Mouse (Mus musculus) spleen, embryonic (tissue): ENCODE measurements around the gene Wdr45.

Source experiments
- CTCF ChIA-PET: fragments of 350-600 bp; sonication (Branson Sonifier 250); formaldehyde crosslinking; loops from one replicate; lab custom pipeline; 2022; lab: Charles Lee

Wdr45 gene

DNA sequence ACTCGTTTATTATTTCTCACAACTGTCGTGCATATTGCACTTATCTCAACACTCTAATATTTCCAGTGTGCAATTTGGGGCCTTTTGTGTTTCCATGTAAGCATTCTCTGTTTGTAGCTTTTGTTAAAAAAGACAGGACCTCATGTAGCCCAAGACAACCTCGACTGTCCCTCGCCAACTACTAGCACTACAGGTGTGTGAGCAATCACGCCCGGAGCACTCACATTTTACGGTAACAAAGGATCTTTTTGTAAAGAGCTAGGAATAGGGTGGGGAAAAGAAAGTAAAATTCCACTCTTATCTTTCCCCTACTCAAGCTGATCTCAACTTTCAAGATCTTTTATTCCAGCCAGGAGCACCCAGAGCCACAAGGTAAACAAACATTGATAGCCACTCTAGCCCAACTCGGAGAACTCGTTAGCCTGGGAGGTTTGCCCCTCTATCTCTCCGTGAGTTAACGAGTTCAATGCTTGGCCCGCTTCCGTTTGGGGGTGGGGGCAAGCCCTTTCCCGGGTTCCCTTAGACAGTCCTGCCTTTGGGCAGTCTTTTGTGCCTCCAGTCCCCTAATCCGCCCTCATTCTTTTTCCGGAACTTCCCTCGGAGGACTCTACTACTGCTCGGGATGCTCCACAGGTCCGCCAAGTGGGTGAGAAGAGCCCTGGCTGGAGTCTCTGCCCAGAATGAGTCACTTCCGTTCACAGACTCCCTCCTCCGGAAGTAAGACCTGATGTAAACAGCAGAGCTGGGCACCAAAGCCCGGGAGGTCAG lies 7.6 kb downstream of the Wdr45 start, which contains the start of gene Gm45208:
Gene Gm45208, plus strand, starts transcription at position 732 of the 768 bp plus-strand sequence.
- CTCF ChIA-PET = no interaction called here

DNA sequence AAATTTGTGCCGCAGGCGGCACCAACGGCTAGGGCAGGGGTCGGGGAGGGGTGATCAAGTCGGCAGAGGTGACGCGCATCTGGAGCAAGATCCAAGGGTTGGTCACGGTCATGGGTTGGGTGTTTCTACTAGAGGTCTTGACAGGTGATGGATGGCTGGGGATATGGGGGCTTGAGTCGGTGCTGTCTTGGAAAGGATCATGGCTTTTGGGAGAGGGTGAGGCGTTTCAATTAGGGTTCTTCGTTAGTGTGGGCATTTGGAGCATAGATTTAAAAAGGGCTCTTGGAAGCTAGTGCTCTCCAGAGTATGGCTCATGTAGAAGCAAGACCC lies 8.1 kb downstream of the Wdr45 start:
- CTCF ChIA-PET = interaction anchor here (0.7 kb wide), 1 partner anchor 26 kb away, joined by 3 read pairs; no protein-coding TSS in a partner anchor

DNA sequence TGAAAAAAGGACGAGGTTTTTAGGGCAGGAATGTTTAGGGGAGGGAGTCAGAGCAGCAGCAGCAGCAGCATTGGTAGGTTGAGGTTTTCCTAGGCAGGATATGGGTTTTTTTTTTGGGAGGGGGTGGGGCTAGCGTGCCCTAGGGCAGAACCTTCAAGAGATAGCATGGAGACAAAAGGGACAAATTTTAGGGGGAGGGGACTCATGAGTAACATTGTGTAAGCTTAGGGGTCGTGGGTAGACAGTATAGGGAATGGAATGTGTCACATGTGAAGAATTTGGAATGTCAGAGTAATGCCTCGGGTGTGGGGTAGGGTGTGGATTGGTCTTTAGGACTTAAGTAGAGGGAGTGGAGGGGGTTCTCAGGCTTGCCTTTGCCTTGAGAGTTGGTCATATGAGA lies 8.6 kb downstream of the Wdr45 start:
- CTCF ChIA-PET = interaction anchor here (0.7 kb wide), 2 partner anchors 22 to 26 kb away, joined by 3 read pairs; no protein-coding TSS in a partner anchor

DNA sequence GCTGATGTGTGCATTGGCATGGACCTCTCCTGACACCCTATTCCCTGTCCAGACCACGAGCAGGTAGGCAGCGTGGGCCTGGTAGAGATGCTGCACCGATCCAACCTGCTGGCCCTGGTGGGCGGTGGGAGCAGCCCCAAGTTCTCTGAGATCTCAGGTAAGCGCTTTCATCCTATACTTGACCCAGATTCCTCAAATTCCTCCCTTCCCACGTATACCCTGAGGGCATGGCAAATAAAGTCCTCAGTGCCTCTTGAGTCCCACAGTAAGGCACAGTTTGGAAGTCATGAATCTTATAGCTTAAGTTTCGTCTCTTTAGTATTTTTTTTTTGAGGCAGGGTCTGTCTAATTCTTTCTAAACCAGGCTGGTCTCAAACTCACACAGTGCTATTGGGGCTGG lies 10.0 kb downstream of the Wdr45 start:
- CTCF ChIA-PET = no interaction called here

GRCm38 (mm10) chrX:7725841-7726240 lies 11.7 kb downstream of the Wdr45 start:
- CTCF ChIA-PET = no interaction called here

- CTCF ChIA-PET = no interaction called here
Observed at GRCm38 (mm10) chrX:7727176-7727575, 13.0 kb downstream of the Wdr45 start.

GRCm38 (mm10) chrX:7728215-7728921 lies 14.2 kb downstream of the Wdr45 start, which contains the start of gene Praf2:
Praf2 (plus strand) TSS chrX:7728439.
- CTCF ChIA-PET = no interaction called here

GRCm38 (mm10) chrX:7728922-7729265 lies 14.8 kb downstream of the Wdr45 start:
- CTCF ChIA-PET = no interaction called here

DNA sequence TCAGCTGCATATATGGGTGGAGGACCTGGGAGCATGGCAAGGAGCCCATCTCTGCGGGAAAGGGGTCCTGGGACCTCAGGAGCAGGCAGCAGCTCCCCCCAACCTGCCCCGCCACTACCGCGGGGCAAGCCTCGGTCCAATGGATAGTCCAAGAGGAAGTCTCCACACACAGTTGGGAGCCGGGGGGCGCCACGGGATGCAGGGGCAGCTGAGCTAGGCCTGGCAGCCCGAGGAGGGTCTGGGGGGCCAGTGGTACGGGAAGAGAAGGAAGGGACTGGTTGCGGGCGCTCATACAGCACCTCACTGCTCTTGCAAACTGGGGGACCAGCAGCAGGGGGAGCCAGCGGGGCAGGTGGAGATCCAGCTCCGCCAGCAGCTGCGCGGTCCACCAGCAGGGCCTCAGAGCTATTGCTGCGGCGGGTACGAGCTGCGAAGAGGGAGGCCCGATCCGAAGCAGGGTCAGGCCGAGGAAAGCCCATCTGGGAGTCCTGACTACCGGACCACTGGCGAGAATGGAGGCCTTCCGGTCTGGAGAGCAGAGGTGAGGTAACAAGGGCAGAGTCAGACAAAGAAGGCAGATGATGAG lies 19.5 kb downstream of the Wdr45 start:
- CTCF ChIA-PET = interaction anchor here (0.6 kb wide), 1 partner anchor 12 kb away, joined by 5 read pairs; no protein-coding TSS in a partner anchor

DNA sequence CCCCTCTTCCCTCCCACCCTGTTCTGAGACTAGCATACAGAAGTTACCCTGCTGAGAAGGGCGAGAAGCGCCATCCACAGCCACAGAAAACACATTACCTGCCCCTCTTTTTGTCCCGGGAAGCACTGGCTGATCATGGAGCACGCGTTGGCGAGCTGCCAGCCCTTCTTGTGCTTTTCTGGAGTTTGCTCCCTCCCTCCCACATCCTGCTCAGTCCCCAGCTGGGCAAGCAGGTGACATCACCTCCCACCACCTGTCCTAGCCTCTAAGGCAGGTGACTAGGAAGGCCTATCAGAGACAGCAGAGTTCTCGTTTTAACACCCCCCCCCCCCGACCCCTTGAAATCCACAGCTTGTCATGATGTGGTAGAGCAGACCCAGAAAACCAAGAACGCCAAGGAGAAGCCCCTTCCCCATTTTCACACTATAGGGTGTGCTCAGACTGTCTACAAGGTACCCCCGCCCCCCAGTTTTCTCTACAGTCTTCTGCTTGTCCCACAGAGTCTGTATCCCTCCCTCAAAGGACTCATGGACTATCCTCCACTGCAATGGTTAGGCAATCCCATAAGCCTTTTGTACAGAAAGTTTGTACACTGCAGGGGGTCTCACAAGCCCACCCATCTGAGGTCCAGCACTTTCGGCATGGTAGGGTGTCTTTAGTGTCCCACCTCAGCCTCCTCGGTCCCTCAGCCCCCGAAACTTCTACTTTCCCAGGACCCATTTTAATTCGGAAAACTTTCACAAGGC lies 25.4 kb downstream of the Wdr45 start:
- CTCF ChIA-PET = no interaction called here

DNA sequence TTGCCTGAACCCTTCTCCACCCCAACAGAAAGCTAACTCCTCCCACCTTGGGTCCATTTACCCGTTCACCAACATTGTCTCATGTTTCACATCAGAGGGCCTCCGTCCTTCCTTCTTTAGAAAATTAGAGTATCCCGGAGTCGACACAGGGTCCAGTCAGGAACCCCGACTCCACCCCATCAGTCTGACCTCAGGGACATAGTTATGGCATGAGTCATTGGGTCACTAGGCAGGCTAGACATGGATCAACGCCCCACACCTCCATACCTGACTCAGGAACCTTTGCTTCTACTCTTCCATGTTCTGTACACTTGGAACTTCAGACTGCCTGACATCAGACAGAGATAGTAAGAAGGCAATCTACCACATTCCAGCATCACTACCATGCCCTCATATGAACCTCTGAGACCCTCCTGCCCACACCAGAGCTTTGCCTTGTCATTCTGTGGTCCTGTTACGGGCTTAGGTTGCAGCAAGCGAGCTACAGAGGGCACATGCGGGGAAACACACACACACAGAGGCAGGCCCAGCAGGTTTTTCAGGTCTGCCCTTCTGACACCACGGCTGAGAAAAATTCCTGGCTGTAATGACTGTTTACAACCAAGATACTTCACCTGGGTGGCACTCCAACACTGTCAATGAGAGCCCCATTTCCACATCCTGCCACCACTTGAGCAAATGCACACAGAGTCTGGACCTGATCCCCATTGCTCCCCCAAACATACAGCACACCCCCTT lies 26.1 kb downstream of the Wdr45 start:
- CTCF ChIA-PET = no interaction called here

DNA sequence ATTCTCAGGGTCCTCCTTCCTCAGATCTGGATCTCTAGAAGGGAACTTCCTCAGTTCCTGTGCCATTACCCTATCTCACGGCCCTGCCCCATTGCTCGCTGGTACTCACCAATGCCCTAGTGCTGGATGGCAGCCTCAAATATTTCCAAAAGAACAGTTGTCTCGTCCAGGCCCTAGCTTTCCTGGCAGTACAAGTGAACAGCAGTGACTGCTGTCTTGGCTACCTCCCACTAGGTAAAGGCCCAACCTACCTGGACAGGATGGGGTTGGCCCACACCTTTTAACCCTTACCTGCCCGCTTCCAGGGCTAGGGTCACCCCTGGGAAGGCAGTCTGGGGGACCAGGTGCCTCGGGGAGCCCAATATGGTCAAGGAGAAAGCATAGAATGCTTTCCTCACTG lies 27.0 kb downstream of the Wdr45 start:
- CTCF ChIA-PET = no interaction called here

GRCm38 (mm10) chrX:7743470-7743869 lies 29.3 kb downstream of the Wdr45 start:
- CTCF ChIA-PET = interaction anchor here (0.5 to 0.7 kb wide), 2 partner anchors 12 to 51 kb away, joined by 4 to 6 read pairs; no protein-coding TSS in a partner anchor

- CTCF ChIA-PET = no interaction called here
Observed at GRCm38 (mm10) chrX:7744940-7745339, 30.8 kb downstream of the Wdr45 start.

GRCm38 (mm10) chrX:7745429-7745828 lies 31.3 kb downstream of the Wdr45 start:
- CTCF ChIA-PET = interaction anchor here (0.6 kb wide), 1 partner anchor 12 kb away, joined by 5 read pairs; no protein-coding TSS in a partner anchor

DNA sequence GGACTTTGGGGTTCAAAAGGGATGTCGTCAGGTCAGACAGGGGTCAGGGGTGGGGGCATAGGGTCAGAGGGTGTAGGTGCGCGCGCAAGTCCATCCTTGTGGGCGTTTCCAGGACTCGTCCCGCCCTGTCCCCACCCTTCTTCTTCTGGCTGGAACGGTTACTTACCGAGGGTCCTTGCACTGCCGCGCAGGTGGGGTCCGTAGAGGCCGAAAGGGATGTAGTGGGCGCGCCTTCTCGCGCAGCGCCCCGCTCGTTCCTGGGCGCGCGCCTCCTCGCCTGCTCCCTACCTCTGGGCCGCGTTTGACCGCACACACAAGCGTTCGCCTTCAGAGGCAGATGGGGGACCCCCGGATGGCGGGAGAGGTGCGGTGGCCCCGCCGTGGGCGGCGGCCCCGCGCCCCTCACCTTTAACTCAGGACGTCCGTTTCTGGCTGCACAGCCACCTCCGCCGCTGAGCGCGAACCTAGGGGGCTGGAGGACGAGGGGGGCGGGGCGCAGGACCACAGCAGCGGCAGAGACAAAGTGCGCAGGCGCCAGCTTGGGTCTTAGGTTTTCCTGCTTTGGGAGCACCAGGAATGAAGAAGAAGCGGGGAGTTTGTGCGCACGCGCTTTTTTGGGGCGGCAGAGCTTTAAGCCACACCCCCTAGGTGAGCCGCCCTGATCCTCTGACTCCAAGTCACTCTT lies 36.4 kb downstream of the Wdr45 start, which contains the start of gene Ccdc120:
Gene Ccdc120, minus strand, starts transcription at position 474 of the 685 bp plus-strand sequence.
- CTCF ChIA-PET = no interaction called here

DNA sequence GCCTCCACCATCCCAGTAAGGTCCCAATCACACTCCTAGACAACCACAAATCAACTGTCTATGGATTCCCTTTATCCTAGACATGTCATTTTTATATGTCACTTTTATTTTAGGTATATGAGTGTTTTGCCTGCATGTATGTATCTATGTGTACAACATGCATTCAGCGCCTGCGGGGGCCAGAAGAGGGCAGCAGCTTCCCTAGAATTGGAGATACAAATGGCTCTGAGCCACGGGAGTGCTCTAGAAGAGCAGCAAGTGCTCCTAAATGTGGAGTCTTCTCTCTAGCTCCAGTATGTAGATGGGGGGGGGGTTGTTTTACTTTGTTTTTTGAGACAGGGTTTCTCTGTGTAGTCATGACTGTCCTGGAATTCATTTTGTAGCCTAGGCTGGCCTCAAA lies 39.5 kb downstream of the Wdr45 start:
- CTCF ChIA-PET = interaction anchor here (0.6 to 0.7 kb wide), 2 partner anchors 23 to 38 kb away, joined by 3 to 4 read pairs; no protein-coding TSS in a partner anchor

DNA sequence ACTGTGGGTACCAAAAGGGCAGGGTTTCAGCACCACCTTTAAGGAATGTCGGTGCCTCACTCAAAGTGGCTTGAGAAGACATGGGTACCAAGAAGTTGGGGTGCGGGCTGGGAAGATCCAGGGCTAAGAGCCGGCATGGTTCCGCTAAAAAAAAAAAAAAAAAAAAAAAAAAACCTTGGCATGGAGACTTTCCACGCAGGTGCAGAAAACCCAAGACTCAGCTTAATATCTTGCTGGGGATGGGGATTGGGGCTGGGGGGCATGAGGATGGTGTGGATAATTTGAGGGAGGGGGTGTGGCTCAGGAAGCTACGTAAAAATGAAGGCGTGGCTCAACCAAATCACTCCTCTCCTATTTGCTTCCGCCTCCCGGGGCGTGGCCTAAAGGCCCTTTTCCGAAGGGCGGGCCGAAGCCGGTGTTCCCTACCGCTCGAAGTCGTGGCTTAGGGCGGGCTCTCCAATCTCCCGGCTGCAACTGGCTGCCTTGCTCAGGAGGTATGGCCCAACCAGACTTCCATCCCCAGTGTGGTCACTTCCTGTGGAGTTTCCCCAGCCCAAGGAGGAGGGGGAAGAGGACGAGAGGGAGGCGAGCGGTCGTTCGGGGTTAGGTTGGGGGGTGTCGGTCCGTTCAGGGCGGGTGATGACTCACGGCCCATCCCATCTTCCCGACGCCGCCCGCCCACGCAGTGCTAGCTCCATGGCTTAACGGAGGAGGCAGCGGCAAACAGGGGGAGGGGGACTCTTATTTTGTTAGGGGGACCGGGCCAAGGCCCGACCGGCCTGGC lies 48.2 kb downstream of the Wdr45 start, which contains the start of gene Tfe3:
Gene Tfe3, plus strand, starts transcription at position 424 of the 784 bp plus-strand sequence.
- CTCF ChIA-PET = no interaction called here

DNA sequence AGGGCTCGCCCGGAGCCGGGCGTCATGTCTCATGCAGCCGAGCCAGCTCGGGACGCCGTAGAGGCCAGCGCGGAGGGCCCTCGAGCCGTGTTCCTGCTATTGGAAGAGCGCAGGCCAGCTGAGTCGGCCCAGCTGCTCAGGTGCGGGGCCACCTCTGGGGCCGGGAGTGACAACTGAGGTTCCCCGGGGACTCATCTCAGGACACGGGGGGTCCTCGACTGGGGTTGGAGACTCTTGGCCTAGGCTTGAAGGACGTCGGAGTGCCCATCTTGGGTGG lies 48.7 kb downstream of the Wdr45 start:
- CTCF ChIA-PET = no interaction called here
